8 mouse cellular contexts compared by ENCODE assay signal in the genomic region with DNA sequence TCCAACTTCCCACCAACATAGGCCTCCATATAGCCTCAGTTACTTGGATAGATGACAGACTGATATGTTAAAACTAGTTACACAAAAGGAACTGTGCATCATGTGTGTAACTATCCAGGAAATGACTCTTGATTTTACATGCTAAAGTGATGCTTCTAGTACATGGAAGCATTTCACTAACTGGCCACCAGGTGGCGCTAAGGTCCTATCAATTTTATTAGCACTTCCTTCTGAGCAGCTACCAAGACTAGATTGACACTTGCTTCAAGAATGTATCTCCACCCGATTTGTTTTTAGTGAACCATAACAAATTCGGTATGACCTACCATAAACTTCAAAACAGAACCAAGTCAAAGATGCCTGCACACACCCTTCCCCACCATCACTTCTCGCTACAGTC. TPM values are rescaled to one million over a fixed set of nuclear protein-coding genes. Genes with fewer than 3 reads are reported as not detected.
DNase-seq lines count a peak whose midpoint lies in the region; ATAC-seq and TF ChIP-seq lines count a peak whose summit lies in the region.

No protein-coding gene starts in this region.

- no peak overlapping the region for H3K9ac ChIP-seq in kidney, embryonic 15.5 days
- H3K9ac ChIP-seq in forebrain, embryonic 14.5 days (ENCODE audit: low read length) = no peak overlapping the region
- H3K9ac ChIP-seq in hindbrain, embryonic 12.5 days = no peak overlapping the region
- no peak overlapping the region for H3K9ac ChIP-seq in midbrain, embryonic 13.5 days (replicated peaks)

- H3K36me3 ChIP-seq in kidney, embryonic 15.5 days = no peaks in the 10 kb centered on the region
- H3K36me3 ChIP-seq in forebrain, embryonic 14.5 days (ENCODE audit: control insufficient read depth, insufficient read depth, low read length) = no peaks in the 10 kb centered on the region
- no peaks in the 10 kb centered on the region for H3K36me3 ChIP-seq in hindbrain, embryonic 12.5 days
- H3K36me3 ChIP-seq in midbrain, embryonic 13.5 days = no peaks in the 10 kb centered on the region
- no peaks in the 10 kb centered on the region for H3K36me3 ChIP-seq in spleen, adult 2 months (ENCODE audit: control insufficient read depth, insufficient read depth, low read length)

- DNase-seq in kidney, adult 18-20 months = peak; percentile 81
- peak; percentile 90 for DNase-seq in forebrain, embryonic 14.5 days (ENCODE audit: low spot score)
- peak; percentile 70 to 78 for DNase-seq in left cerebral cortex, adult 2 months (ENCODE audit: extremely low spot score in 1 of 2, low spot score in 2 of 2)
- peak; percentile 66 to 73 for DNase-seq in spleen, adult 2 months (ENCODE audit: low read depth in 1 of 2, low spot score in 2 of 2)

- no peaks in the 10 kb centered on the region for H3K27me3 ChIP-seq in kidney, embryonic 15.5 days
- no peaks in the 10 kb centered on the region for H3K27me3 ChIP-seq in forebrain, embryonic 14.5 days (replicated peaks; ENCODE audit: control insufficient read depth, insufficient read depth, low read length)
- H3K27me3 ChIP-seq in hindbrain, embryonic 12.5 days = no peaks in the 10 kb centered on the region
- H3K27me3 ChIP-seq in midbrain, embryonic 13.5 days = no peaks in the 10 kb centered on the region
- H3K27me3 ChIP-seq in spleen, adult 2 months (ENCODE audit: control insufficient read depth, insufficient read depth, low read length) = no peaks in the 10 kb centered on the region

- intact Hi-C loops in left cerebral cortex, adult 2 months (cut with DNase I) = loop anchor here (1.0 to 10.0 kb wide), 3 partner anchors 137 to 464 kb away; partner anchors contain the start of gene Reps1

- TF ChIP-seq POLR2A in spleen, adult 2 months (IDR thresholded peaks at IDR 0.05; ENCODE audit: low read depth, low read length) = no peak

- H3K27ac ChIP-seq in kidney, embryonic 15.5 days = no peak overlapping the region
- H3K27ac ChIP-seq in forebrain, embryonic 14.5 days (ENCODE audit: low read depth, low read length) = no peak overlapping the region
- no peak overlapping the region for H3K27ac ChIP-seq in hindbrain, embryonic 12.5 days
- no peak overlapping the region for H3K27ac ChIP-seq in left cerebral cortex, adult 2 months
- no peak overlapping the region for H3K27ac ChIP-seq in midbrain, embryonic 13.5 days
- no peak overlapping the region for H3K27ac ChIP-seq in spleen, adult 2 months (ENCODE audit: insufficient read depth, low read length)

- TF ChIP-seq CTCF in left cerebral cortex, adult 2 months (IDR thresholded peaks at IDR 0.05) = peak; percentile 93
- peak; percentile 48; the same call in 1 of the 2 replicates for TF ChIP-seq CTCF in spleen, adult 2 months (IDR thresholded peaks at IDR 0.05; ENCODE audit: extremely low read depth, insufficient read depth, insufficient read length, insufficient replicate concordance)

- no peak overlapping the region for H3K4me3 ChIP-seq in kidney, embryonic 15.5 days (replicated peaks)
- H3K4me3 ChIP-seq in forebrain, embryonic 14.5 days (ENCODE audit: low read depth, low read length) = no peak overlapping the region
- no peak overlapping the region for H3K4me3 ChIP-seq in hindbrain, embryonic 12.5 days
- no peak overlapping the region for H3K4me3 ChIP-seq in left cerebral cortex, adult 2 months
- H3K4me3 ChIP-seq in midbrain, embryonic 13.5 days (replicated peaks) = no peak overlapping the region
- H3K4me3 ChIP-seq in spleen, adult 2 months (ENCODE audit: extremely low read depth, insufficient read depth, insufficient read length) = no peak overlapping the region; the same call in 1 of the 2 replicates

- 18% methylated on average over 4 of the region's 4 CpGs for WGBS in kidney, embryonic 15.5 days
- WGBS in forebrain, embryonic 14.5 days = 21% methylated on average over 4 of the region's 4 CpGs
- WGBS in hindbrain, embryonic 12.5 days = 13% methylated on average over 4 of the region's 4 CpGs
- 14% methylated on average over 4 of the region's 4 CpGs for WGBS in midbrain, embryonic 13.5 days
- 20% methylated on average over 4 of the region's 4 CpGs for WGBS in spleen, adult 2 months

- H3K4me2 ChIP-seq in kidney, embryonic 15.5 days = no peak overlapping the region
- H3K4me2 ChIP-seq in forebrain, embryonic 14.5 days (ENCODE audit: low read length) = no peak overlapping the region
- H3K4me2 ChIP-seq in hindbrain, embryonic 12.5 days (replicated peaks) = no peak overlapping the region
- H3K4me2 ChIP-seq in midbrain, embryonic 13.5 days (replicated peaks) = no peak overlapping the region

- ATAC-seq in kidney, embryonic 15.5 days (replicated peaks; ENCODE audit: low FRiP score) = no peak
- peak; percentile 29; the same call in 1 of the 2 replicates for ATAC-seq in cerebellum, adult (ENCODE audit: insufficient number of reproducible peaks, low FRiP score, low TSS enrichment)
- peak; percentile 75 for ATAC-seq in forebrain, embryonic 14.5 days
- peak; percentile 46; the same call in 1 of the 2 replicates for ATAC-seq in hindbrain, embryonic 12.5 days (ENCODE audit: low FRiP score)
- ATAC-seq in midbrain, embryonic 13.5 days = peak; percentile 48; the same call in 1 of the 2 replicates

- H3K4me1 ChIP-seq in kidney, embryonic 15.5 days = peaks cover 13% of the 10 kb centered on the region
- H3K4me1 ChIP-seq in forebrain, embryonic 14.5 days (ENCODE audit: control insufficient read depth, insufficient read depth, low read length) = no peaks in the 10 kb centered on the region
- H3K4me1 ChIP-seq in hindbrain, embryonic 12.5 days = 0 out of 2 replicates have a peak, but pooled peaks cover 6% of the 10 kb centered on the region
- peaks cover 7% of the 10 kb centered on the region; the same call in 1 of the 2 replicates for H3K4me1 ChIP-seq in midbrain, embryonic 13.5 days (replicated peaks)
- H3K4me1 ChIP-seq in spleen, adult 2 months (ENCODE audit: control insufficient read depth, insufficient read depth, insufficient read length) = no peaks in the 10 kb centered on the region

- no peaks in the 10 kb centered on the region for H3K9me3 ChIP-seq in kidney, embryonic 15.5 days (replicated peaks)
- no peaks in the 10 kb centered on the region for H3K9me3 ChIP-seq in forebrain, embryonic 14.5 days (replicated peaks; ENCODE audit: control insufficient read depth, low read length)
- H3K9me3 ChIP-seq in hindbrain, embryonic 12.5 days (replicated peaks) = no peaks in the 10 kb centered on the region
- no peaks in the 10 kb centered on the region for H3K9me3 ChIP-seq in midbrain, embryonic 13.5 days

RNA-seq across cellular contexts. Expression of gene Cited2, which starts 10.0 kb away (rescaled TPM):
- 76.3 and 77.4 TPM in 2 replicates for polyA plus RNA-seq in kidney, embryonic 15.5 days (2015; fragmentation: Nextera tagmentation; extraction: Ambion mirVana)
- polyA plus RNA-seq in forebrain, embryonic 14.5 days (2014; fragmentation: Nextera tagmentation; extraction: Ambion mirVana) = 50.8 and 62.7 TPM in 2 replicates
- polyA plus RNA-seq in hindbrain, embryonic 12.5 days (2016; fragmentation: Nextera tagmentation; extraction: Ambion mirVana) = 110 and 129 TPM in 2 replicates
- total RNA-seq in left cerebral cortex, adult 2 months (2021) = 10 to 100 TPM; 40.3 to 49.9 TPM
- polyA plus RNA-seq in midbrain, embryonic 13.5 days (2015; fragmentation: Nextera tagmentation; extraction: Ambion mirVana) = 77.0 and 81.0 TPM in 2 replicates
- 34.8 and 52.5 TPM in 2 replicates for polyA plus RNA-seq in spleen, adult 2 months (2012; rRNA removed)
